Mouse (Mus musculus) CD4-positive, CD25-positive, alpha-beta regulatory T cell (primary cell): ENCODE results near the gene Tiam2. TPM values are rescaled to one million over a fixed set of nuclear protein-coding genes. Genes with fewer than 3 reads are reported as not detected.

ENCODE experiments used
- polyA plus RNA-seq: library from polyadenylated mRNA; unstranded; fragments of 100-300 nt; shearing (Covaris generic); gene quantifications from one replicate; pipeline ENCODE4 v1.2.1, GENCODE M21; 2017

The Tiam2 gene
- 0.78 TPM for polyA plus RNA-seq

GRCm38 (mm10) chr17:3326148-3326902, at the start of gene Tiam2:
Gene Tiam2, plus strand, starts transcription at chr17:3326573.

GRCm38 (mm10) chr17:3532254-3532653, 205.9 kb downstream of the Tiam2 start, which contains the start of gene Cldn20:
Gene Cldn20, plus strand, starts transcription at chr17:3532554.

DNA sequence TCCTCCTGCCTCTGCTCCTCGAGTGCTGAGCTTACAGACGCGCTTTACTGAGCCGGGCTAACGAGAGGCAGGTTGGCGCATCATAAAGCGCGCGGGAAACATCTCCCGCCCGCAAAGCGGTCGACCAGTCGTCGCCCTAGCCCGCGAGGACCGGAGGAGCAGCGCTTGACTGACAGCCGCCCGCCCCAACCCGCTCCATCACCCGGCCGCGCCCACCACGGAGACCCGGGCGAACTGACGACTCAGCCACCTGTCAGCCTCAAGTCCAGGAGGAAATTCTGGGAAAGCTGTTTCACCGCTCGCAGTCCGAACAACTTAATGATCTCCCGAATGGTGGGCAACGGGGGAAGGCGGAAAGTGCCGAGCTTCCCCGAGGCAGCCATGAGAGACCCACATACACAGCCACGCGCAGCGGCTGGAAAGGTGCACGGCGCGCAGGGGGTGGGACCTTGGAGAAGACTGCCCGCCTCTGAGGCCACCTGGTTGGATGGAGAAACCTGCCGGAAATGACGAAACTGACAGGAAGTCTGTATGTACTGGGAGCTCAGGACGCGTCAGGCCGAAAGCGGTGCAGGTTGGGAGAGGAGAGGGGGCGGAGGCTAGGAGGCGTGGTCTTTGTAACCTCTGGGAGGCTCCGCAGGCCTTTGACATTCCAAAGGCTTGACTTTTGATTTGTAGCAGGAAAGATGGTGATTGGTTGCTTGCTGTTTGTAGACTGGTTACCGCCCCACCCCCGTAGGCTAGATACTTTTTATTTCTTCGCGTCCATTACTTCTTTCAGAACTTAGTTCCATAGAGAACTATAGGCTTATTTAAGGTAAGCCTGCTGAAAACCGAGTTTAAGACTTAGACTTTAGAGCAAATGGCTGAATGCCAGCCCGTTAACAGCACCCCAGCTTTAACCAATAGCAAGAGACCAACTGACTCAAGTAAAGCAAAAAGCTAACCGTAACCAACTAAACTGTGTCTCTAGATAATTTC, 231.2 kb downstream of the Tiam2 start, which contains the start of gene Tfb1m:
Gene Tfb1m (minus strand): TSS at position 451 of the 981 bp plus-strand sequence.

Other genes with a start within 250 kb of the Tiam2 start
- 63.1 TPM for gene Scaf8, start 211.6 kb upstream of the Tiam2 start, polyA plus RNA-seq
- gene Cldn20, start 206.0 kb downstream of the Tiam2 start, polyA plus RNA-seq, result not detected
- 8.0 TPM for gene Tfb1m, start 231.2 kb downstream of the Tiam2 start, polyA plus RNA-seq